8 mouse cellular contexts compared by ENCODE assay signal in the genomic region with DNA sequence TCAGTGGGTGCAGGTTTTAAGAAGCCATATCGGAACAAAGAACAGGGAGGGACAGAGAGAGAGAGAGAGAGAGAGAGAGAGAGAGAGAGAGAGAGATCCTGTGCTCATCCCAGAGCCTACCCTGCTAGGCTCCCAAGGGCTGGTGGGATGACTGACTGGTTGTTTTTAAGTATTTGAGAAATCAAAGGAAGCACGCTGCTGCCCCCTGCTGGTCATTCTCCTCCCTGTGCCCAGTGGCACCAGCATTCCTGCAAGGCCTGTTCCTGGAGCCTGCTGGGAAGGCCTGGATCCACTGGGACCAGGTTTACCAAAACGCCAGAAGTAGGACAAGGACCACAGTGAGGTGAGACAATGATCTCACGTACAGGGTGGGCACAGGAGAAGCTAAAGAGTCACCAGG. TPM values are rescaled to one million over a fixed set of nuclear protein-coding genes. Genes with fewer than 3 reads are reported as not detected.
A peak's percentile ranks its signal among the peaks of the same experiment; 100 is the strongest.
DNase-seq lines count a peak whose midpoint lies in the region; ATAC-seq and TF ChIP-seq lines count a peak whose summit lies in the region.

No protein-coding gene starts in this region.

- H3K36me3 ChIP-seq in liver, embryonic 12.5 days: no peaks in the 10 kb centered on the region
- H3K36me3 ChIP-seq in thymus, adult 2 months (ENCODE audit: control insufficient read depth, insufficient read depth, low read length): no peaks in the 10 kb centered on the region

- peak; percentile 72 for TF ChIP-seq CTCF in olfactory bulb, adult 2 months (IDR thresholded peaks at IDR 0.05; ENCODE audit: insufficient read depth, low read depth, low read length)
- peak; percentile 77; the same call in 1 of the 2 replicates for TF ChIP-seq CTCF in thymus, adult 2 months (IDR thresholded peaks at IDR 0.05; ENCODE audit: borderline replicate concordance, control insufficient read depth, extremely low read depth, insufficient read depth, low read length, poor library complexity)

- no peaks in the 10 kb centered on the region for H3K9me3 ChIP-seq in liver, embryonic 12.5 days (replicated peaks)

- DNase-seq in liver: peak; percentile 81
- peak; percentile 94 to 97 for DNase-seq in cerebellum, adult 18-20 months
- DNase-seq in hindlimb bud, embryonic 11.5 days (ENCODE audit: extremely low spot score, low read depth, low spot score): peak; percentile 84
- DNase-seq in left cerebral cortex, postnatal 36 days (ENCODE audit: low spot score in 2 of 2): peak; percentile 90 to 94
- peak; percentile 54 for DNase-seq in thymus, adult 2 months

- TF ChIP-seq POLR2A in olfactory bulb, adult 2 months (IDR thresholded peaks at IDR 0.05; ENCODE audit: insufficient read depth, low read depth, low read length): no peak
- TF ChIP-seq POLR2A in thymus, adult 2 months (IDR thresholded peaks at IDR 0.05; ENCODE audit: control insufficient read depth, extremely low read depth, insufficient read depth, low read length, poor library complexity): no peak

- H3K27me3 ChIP-seq in liver, embryonic 12.5 days (replicated peaks): no peaks in the 10 kb centered on the region; the same call in 1 of the 2 replicates
- no peaks in the 10 kb centered on the region for H3K27me3 ChIP-seq in thymus, adult 2 months (ENCODE audit: control insufficient read depth, insufficient read depth, low read length)

- peaks cover 7% of the 10 kb centered on the region; the same call in 1 of the 2 replicates for H3K4me1 ChIP-seq in liver, embryonic 12.5 days
- peaks cover 7% of the 10 kb centered on the region for H3K4me1 ChIP-seq in olfactory bulb, adult 2 months (ENCODE audit: control insufficient read depth, insufficient read depth, low read length)
- H3K4me1 ChIP-seq in thymus, adult 2 months (replicated peaks; ENCODE audit: control insufficient read depth, insufficient read depth, low read length): no peaks in the 10 kb centered on the region

- H3K4me2 ChIP-seq in liver, embryonic 12.5 days: no peak overlapping the region

- H3K4me3 ChIP-seq in liver, embryonic 12.5 days: no peak overlapping the region
- no peak overlapping the region for H3K4me3 ChIP-seq in olfactory bulb, adult 2 months (ENCODE audit: insufficient read depth, low read depth, low read length)
- no peak overlapping the region for H3K4me3 ChIP-seq in thymus, adult 2 months (ENCODE audit: control insufficient read depth, insufficient read depth, low read length)

- no peak overlapping the region for H3K27ac ChIP-seq in liver, embryonic 12.5 days
- H3K27ac ChIP-seq in olfactory bulb, adult 2 months (ENCODE audit: insufficient read depth, low read depth, low read length): no peak overlapping the region
- no peak overlapping the region for H3K27ac ChIP-seq in thymus, adult 2 months (ENCODE audit: control insufficient read depth, insufficient read depth, low read length)

- WGBS in liver, embryonic 12.5 days (ENCODE audit: insufficient replicate concordance): 16% methylated on average over 4 of the region's 4 CpGs
- 22% methylated on average over 4 of the region's 4 CpGs for WGBS in olfactory bulb, adult 2 months
- WGBS in thymus, adult 2 months: 43% methylated on average over 4 of the region's 4 CpGs

- intact Hi-C loops in left cerebral cortex, postnatal 36 days (cut with DNase I): loop anchor here (1.0 to 10.0 kb wide), 6 partner anchors 115 to 875 kb away; no protein-coding TSS in a partner anchor

- no peak overlapping the region for H3K9ac ChIP-seq in liver, embryonic 12.5 days

- ATAC-seq in liver, embryonic 12.5 days: no peak
- peak; percentile 75 for ATAC-seq in frontal cortex, adult (ENCODE audit: low TSS enrichment)

RNA-seq across cellular contexts. Expression of a gene that starts 26.7 kb away (rescaled TPM):
- polyA plus RNA-seq in liver, embryonic 12.5 days (2016; fragmentation: Nextera tagmentation; extraction: Ambion mirVana): 0.37 and 0.42 TPM in 2 replicates
- 10 to 100 TPM; 26.8 to 30.3 TPM for total RNA-seq in left cerebral cortex, postnatal 36 days (2021)
- polyA plus RNA-seq in olfactory bulb, adult 2 months (2012; ENCODE audit: insufficient read depth, insufficient read length, low replicate concordance, missing spikeins): not detected in 2 replicates
- 1.2 and 1.3 TPM in 2 replicates for polyA plus RNA-seq in thymus, adult 2 months (2012; rRNA removed)

RNA-seq across cellular contexts. Expression of a gene that starts 46.2 kb away (rescaled TPM):
- polyA plus RNA-seq in liver, embryonic 12.5 days (2016; fragmentation: Nextera tagmentation; extraction: Ambion mirVana): not detected in 2 replicates
- total RNA-seq in left cerebral cortex, postnatal 36 days (2021): 1 to 10 TPM; 4.0 to 5.1 TPM
- polyA plus RNA-seq in olfactory bulb, adult 2 months (2012; ENCODE audit: insufficient read depth, insufficient read length, low replicate concordance, missing spikeins): not detected in 2 replicates
- not detected in 2 replicates for polyA plus RNA-seq in thymus, adult 2 months (2012; rRNA removed)

RNA-seq across cellular contexts. Expression of a gene that starts 48.0 kb away (rescaled TPM):
- polyA plus RNA-seq in liver, embryonic 12.5 days (2016; fragmentation: Nextera tagmentation; extraction: Ambion mirVana): 39.8 and 41.0 TPM in 2 replicates
- total RNA-seq in left cerebral cortex, postnatal 36 days (2021): 10 to 100 TPM; 35.4 to 39.0 TPM
- not detected in 2 replicates for polyA plus RNA-seq in olfactory bulb, adult 2 months (2012; ENCODE audit: insufficient read depth, insufficient read length, low replicate concordance, missing spikeins)
- 50.7 and 53.8 TPM in 2 replicates for polyA plus RNA-seq in thymus, adult 2 months (2012; rRNA removed)
